Mouse (Mus musculus): ENCODE results near the gene Angptl8.
"Not testable (repeated sequence)": the region's sequence is repeated elsewhere in the genome, so short reads cannot be mapped to it uniquely, and the experiment has no call there.

The Angptl8 gene

DNA sequence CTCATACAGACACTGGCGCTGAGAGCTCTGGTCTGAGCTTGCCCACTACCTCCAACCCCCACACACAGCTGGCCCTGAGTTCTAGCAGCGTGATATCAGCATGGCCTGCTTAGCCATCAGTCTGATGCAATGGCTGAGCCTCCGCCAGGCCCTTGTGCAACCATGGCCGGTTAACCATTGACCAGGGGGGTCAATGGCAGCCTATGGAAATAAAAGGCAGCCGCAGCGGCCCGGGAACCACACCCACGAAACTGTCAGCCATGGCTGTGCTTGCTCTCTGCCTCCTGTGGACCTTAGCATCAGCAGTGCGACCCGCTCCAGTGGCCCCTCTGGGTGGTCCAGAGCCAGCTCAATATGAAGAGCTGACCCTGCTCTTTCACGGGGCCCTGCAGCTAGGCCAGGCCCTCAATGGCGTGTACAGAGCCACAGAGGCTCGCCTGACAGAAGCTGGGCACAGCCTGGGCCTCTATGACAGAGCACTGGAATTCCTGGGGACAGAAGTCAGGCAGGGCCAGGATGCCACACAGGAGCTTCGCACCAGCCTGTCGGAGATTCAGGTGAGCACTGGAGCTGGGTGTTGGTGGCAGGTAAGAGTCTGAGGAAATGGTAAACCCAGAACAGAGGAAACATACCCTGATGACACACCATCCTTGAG lies at the start of gene Angptl8:
TSS of gene Angptl8 (plus strand) at position 253 of the 655 bp plus-strand sequence.
- DNase-seq, result peak; percentile 82

DNA sequence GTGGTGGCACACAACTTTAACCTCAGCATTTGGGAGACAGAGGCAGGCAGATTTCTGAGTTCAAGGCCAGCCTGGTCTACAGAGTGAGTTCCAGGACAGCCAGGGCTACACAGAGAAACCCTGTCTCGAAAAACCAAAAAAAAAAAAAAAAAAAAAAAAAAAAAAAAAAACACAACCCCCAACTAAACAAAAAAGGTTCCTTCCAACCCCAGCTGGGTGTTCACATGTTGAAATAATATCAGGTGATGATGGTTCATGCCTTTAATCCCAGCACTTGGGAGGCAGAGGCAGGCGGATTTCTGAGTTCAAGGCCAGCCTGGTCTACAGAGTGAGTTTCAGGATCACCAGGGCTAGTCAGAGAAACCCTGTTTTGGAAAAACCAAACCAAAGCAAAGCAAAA lies 49.0 kb upstream of the Angptl8 start:
- not testable (repeated sequence) for DNase-seq

DNA sequence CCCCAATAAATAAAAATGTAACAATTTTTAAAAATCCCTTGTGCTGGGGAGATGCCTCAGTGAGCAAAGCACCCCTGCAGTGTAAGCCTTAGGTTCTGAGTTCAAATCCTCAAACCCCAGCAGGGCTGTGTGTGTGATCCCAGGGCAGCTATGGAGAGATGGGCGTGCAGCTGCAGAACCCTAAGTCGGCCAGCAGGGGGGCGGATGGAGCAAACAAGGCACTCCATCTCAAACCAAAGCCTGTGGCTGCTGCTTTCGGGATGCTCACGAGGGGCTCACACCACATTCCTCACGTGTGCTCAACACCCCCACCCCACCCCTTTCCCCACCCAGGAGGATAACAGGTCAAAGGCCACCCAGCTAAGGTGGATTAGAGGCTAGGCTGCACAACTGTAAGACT lies 48.4 kb upstream of the Angptl8 start:
- peak; percentile 82 for DNase-seq

DNA sequence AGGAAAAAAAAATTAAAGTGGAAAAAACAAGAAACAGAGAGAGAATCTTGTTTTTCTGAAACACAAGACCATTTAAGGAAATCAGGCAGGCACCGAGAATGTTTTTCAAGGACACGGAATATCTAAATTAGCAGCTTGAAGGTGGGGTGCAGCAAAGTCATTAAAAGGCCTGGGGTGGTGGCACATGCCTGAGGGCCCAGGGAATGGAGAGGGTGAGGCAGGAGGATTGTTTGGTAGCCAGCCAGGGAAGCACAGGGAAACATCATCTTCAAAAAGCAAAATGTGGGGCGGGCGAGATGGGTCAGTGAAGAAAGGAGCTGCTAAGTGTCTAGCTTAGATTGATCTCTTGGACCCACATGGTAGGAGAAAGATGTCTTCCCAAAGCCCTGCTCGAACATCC lies 47.7 kb upstream of the Angptl8 start:
- no peak for DNase-seq

DNA sequence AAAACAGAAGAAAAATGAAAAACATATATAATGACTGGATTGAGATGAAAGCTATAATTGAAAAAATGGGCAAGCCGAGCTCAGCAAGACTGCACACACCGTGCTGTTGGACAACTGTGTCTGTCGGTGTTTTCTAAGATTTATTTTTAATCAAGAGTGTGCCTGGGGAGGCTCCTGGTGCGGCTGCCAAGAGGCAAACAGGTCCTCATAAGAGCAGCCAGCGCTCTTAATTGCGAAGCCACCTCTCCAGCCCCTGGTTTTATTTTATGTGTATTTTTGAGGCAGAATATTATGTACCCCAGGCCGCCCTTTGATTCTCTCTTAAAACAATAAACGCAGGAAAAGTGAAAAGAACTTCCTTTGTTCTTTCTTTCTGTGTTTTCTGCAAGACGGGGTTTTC lies 47.1 kb upstream of the Angptl8 start:
- DNase-seq, result no peak

DNA sequence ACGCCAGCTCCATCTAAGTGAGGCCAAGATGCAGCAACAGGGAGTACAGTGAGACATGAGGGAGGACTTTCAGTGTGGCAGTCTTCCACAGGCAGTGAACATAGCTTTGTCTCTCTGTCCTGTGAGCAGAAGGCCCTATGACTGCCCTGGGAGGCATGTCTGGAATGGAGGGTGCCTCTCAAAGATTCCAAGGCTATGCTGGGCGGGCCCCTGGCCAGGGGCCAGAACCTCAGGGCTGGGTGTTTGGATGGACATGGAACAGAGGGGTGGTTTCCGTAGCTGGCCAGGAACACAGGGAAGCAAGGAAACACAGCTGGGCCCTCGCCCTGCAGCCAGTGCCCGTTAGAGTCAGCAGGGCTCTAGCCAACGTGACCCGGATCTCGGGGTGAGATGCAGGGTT lies 43.4 kb upstream of the Angptl8 start:
- peak; percentile 82 for DNase-seq

DNA sequence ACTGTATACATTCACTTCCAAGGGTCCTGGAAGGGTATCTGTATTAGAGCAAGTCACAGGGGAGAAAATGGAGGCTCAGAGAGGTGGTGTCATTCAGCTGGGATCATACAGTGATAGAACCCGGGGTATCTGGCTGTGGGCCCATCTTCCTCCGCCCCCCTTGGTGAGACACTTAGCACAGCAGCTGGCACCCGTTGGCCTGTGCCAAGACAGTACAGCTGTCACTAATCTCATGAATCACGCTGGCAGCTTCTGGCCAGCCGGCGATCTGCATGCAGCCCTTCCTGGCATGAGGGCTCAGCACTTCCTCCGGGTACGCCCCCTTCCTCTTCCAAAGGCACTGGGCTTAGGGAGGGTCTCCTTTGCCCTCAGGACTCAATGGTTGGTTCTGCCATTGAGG lies 42.7 kb upstream of the Angptl8 start:
- peak; percentile 76 for DNase-seq

DNA sequence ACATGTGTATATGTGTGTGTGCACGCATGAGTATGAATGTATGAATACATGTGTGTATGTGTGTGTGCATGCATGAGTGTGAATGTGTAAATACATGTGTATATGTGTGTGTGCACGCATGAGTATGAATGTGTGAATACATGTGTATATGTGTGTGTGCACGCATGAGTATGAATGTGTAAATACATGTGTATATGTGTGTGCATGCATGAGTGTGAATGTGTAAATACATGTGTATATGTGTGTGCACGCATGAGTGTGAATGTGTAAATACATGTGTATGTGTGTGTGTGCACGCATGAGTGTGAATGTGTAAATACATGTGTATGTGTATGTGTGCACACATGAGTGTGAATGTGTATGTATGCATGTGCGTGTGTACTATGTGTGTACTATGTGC lies 41.8 kb upstream of the Angptl8 start:
- DNase-seq, result not testable (repeated sequence)

DNA sequence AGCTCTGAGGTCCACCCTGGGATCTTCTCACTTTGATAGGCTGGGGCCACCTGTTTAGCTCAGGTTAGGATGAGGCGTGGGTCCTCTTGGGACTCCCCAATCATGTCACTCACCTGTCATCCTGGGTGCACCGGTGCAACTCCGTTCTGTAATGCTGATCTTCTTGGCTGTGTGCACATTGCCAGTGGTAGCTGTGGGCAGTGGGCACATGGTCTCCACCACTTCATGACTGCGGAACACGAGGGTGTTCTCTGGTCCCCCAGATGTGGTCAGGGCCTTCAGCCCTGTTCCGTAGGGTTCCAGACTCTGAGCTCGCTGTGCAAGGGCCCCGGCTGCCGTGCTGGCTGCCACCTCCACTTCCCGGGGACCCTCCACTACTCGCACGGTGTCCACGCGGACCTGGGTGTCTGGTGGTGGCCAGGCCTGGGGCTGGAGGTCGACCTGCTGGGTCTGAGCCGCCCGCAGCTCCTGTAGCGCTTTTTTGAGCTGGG lies 40.9 kb upstream of the Angptl8 start:
- DNase-seq, result no peak

DNA sequence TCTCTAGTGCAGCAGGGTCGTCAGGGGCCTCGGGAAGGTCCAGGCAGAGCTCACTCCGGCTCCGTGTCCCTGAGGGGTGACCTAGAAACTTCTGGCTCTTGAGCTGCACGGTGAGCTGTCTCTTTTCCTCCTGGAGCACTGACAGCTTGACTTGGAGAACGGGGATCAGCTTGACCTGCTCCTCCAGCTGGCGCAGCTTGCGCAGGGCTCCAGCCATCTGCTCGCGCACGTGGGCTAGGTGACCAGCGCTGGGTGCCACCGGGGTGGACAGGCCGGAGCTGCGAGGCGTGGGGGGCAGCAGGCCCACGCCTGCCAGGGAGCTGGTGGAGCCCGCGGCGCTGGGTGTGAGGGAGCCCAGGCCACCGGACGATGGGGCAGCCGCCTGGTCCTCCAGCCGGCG lies 40.4 kb upstream of the Angptl8 start:
- DNase-seq, result no peak

DNA sequence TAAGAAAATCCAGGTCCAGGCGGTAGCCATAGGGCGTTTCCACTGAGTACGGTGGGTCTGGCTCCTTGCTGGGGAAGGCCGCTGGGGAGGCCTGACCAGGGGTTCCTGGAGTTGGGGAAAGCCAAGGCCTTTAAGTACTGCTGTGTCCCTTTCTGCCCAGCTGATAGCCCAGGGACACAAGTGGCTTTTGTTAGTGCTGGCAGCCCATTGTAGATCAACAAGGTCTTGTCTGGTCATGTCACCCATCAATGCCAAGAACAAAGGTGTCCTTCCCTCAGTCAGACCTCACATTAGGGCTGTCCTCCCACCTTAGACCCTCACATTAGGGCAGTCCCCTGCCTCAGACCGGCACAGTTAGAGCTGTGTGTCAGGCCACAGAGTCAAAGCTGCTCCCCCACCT lies 39.7 kb upstream of the Angptl8 start:
- DNase-seq, result no peak

DNA sequence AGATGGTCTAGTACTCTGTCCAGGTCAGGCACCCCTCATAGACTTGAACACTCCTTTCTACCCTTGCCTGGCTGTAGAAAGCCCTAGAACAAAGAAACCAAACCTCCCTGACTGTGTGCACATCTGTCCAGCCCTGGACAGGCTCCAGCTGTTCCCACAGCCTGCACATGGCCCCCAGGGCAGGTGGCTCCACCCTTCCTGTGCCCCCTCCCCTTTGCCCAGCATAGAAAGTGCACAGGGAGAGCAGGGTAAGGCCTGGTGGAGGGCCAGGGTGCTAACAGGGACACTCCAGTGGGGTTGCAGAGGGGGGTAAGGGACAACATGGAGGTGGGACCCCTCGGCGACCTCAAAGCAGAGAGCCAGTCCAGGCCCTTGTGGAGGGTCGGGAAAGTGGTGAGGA lies 39.1 kb upstream of the Angptl8 start:
- no peak for DNase-seq

DNA sequence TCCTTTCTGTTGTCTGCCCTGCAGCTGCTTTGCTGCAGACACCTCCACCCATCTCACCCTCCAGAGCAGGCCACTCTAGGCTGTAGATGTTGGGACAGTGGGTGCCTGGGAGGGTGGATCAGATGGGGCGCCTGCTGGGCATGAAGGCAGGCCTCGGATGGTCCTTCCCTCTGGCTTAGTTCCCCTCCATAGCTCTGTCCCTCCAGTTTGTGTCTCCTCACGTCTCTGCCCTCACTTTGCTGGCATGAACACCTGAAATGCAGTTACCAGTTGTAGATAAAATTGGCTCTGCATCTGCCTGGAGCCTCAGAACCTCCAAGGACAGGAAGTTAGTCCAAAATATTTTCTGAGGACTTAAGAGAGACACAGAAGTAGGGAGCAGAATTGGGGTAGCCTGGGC lies 38.4 kb upstream of the Angptl8 start:
- DNase-seq, result no peak

DNA sequence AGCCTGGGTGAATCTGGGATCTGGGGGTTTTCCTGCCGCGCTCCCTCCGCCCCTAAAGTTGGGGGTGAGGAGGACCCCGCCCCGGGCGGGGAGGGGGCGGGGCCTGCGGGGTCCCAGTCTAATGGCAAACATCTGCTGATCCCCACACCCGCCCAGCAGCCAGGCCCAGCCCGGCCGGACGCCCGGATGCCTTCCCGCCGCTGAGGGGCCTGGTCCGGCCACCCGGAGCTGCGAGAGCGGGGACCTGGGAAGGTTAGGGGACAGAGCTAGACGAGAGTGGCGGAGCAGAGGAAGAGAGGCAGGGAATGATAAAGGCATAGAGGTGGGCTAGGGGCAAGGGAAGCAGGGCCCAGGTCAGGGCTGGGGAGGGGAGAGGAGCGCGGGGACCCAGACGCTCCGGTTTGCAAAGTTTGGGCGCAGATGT lies 37.4 kb upstream of the Angptl8 start:
- peak; percentile 78 for DNase-seq

DNA sequence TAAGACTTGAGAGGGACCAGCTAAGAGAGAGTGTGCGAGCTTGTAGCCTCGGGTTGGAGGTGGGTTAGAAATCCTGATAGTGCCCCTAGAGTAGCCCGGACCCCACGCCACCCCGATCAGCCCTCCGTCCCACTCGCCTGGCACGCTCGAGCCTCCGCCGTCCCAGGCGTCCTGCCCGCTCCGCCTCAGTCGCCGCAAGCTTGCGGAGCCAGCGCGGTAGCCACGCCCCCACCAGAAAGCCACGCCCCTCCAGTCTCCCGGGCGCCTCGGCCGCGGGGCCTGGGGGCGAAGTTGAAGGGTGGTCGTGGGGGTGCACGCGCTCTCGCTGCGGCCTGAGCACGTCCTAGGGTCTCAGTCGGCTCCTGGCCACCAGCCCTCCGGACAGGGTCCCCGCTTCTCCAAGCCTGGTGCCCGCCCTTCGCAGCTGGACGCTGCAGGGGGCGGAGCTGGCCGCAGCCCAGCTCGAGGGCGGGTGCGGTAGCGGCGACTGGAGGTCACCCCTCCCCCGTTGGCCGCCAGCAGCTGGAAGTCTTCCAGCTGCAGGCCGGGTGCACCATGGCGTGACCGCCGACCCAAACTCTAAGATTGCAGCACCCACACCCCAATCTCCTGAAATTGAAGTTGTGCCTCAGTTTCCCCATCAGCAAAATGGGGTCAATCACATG lies 36.8 kb upstream of the Angptl8 start, which contains the start of gene Kank2:
TSS of gene Kank2 (minus strand) at position 400 of the 665 bp plus-strand sequence.
- peak; percentile 94 for DNase-seq

DNA sequence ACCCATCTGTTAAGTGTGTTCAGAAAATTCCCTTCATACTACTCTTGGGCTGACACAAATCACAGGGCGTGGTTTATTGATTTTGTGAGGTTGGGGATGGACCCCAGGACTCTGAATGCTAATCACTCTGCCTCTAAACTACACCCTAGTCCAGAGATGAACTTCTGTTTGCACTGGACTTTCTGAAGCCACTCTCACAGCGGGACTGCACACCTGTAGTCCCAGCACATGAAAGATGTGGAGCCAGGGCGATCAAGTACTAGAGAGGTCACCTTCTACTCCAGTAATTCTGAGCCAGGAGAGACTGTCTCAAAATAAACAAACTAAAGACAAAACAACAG lies 36.3 kb upstream of the Angptl8 start:
- DNase-seq, result no peak

DNA sequence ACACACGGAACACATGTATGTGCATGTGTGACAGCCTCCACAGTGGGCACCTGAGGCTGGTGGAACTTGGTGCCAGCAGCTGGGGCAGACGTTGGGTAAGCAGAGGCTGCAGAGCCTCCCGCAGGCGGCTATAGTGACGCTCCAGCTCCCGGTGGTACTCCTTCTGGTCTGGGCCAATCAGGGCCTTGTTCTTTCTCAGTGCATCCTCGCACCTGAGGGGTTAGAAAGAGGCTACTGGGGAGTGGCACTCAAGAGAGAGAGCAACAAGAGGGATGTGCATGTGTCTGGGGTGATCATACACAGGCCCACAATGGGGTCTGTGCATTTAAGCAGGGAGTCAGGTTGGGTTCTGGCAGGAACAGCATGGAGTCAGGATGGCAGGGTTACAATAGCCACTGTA lies 34.2 kb upstream of the Angptl8 start:
- DNase-seq, result no peak

DNA sequence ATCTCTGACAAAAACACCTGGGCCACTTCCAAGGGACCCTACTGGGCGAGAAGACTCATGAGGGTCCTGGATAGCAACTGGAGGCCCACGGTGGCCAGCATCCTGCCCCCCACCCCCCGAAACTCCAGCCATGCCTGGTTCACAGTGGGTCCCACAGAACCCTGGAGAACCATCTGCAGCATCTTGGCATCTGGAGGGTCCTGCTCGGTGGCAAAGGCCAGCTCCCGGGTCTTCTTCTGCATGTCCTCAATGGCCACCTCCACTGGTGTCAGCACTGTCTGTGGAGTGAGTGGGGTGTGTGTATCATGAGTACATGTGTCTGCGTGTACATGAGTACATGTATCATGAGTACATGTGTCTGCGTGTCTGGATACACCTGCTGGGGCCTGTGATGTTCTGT lies 33.7 kb upstream of the Angptl8 start:
- DNase-seq, result no peak

DNA sequence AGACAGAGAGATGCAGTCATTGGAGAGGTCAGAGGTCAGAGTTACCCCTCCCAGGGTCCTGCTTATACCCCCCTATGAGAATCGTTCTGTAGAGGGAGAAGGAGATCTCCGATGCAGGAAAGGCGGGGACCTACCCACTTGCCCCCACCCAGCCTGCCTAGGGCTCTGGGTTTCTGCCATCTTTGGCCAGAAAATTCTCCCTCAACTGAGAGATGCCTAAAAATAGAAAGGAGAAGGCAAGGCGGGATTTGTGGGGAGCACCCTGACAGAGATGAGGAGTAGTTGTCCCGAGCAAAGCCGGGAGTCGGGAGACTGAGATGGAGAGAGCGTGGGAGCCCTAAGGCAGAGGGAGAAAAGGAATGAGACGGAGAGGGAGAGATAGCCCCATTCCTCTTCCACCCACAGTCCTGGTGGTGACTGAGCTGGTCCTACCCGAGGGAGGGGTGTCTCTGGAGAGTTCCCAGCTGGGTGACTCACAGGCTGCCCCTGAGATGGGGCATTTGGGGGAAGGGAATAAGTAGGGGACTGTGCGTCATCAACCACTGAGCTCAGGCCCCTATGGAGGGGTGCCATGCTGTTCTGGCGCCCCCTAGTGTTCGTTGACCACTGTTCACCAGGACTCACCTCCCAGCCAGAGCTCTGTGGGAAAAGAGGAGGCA lies 31.2 kb upstream of the Angptl8 start:
- peak; percentile 94 for DNase-seq

DNA sequence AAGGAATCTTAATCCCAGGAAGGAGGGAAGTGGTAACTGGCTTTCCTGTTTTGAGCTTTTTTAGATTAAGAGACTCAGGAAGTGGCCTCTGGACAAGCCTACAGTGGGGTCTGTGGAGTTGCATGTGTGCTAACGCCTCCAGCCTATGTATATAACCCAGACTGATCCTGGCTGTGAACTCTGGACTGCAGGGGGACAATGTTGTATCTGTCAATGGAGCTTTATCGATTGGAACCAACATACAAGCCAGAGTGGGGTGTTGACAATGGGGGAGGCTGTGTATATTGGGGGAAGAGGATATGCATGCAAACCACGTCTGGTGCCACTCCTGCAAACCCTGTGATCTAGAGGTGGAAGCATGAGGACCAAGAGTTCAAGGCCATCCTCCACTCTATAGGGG lies 28.9 kb upstream of the Angptl8 start:
- DNase-seq, result no peak

DNA sequence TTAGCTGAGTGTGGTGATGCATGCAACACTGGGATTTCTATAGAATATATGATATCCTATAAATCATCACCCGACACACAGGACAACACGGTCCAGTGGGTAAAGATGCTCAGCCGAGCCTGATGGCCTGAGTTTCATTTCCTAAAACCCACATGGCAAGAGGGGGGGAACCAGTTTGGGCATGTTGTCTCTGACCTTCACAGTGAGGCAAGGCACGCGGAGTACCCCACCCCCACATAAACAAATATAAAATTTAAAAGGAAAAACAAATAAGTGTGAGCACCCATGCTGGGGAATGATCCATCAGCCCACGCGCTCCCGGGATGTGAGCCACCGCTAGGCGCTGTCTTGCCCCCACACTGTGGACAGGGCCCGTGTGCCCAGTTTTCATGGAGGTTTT lies 28.3 kb upstream of the Angptl8 start:
- no peak for DNase-seq

DNA sequence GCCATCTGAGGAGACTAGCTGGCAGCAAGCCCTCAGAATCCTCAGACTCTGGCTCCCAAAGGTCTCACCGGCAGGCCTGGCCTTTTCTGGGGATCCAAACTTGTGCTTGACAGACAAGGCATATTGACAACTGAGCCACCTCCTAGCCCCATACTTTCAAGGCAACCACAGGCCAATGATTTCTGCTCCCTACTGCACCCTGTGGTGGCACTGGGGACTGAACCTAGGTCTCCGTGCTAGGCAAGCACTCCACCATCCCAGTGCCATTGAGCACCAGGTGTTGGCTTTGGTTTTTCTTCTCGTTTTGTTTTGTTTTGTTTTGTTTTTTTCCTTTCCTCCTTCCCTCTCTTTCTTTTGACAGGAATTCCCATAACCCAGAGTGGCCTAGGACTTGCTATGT lies 26.7 kb upstream of the Angptl8 start:
- DNase-seq, result no peak

DNA sequence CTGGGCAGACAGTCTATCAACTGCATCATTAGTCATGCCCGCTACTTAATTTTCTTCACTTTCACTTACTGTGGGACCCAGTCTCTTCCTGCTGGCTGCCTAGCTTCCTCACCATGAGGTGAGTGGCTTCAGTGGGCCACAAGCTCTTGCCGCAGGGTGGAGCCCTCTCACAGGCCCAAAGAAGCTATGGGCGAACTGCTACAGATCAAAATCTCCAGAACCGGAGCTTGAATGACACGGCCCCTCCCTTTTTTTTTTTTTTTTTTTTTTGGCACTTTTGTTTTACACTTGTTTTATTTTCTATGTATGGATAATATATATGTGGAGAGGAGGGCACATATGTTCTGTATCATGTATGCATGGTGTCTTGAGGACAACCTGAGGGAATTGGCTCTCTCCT lies 24.1 kb upstream of the Angptl8 start:
- no peak for DNase-seq

DNA sequence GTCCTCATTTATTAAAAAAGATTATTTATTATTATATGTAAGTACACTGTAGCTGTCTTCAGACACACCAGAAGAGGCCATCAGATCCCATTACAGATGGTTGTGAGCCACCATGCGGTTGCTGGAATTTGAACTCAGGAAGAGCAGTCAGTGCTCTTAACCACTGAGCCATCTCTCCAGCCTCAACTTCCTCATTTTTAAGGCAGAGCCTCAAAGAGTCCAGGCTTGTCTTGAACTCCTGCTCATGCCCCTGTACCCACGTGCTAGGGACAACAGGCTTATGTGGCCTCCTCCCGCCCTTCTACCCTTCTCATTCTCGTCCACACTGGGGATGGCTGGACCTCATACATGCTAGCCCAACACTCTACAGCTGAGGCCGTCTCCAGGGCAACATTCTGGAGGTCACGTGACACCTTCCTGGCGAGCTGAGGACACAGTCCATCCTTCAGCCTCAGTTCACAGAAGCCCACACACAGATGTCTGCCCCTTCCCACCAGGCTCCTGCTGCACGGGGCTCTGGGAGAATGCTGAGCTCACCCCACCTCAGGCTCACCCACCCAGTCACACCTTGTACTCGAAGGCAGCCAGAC lies 18.5 kb upstream of the Angptl8 start:
- no peak for DNase-seq

Measured in lung, postnatal 14 days (tissue).